Mouse (Mus musculus): ENCODE measurements around the gene Olfr1313. TPM values are rescaled to one million over a fixed set of nuclear protein-coding genes. Genes with fewer than 3 reads are reported as not detected.
"Not testable (repeated sequence)": the region's sequence is repeated elsewhere in the genome, so short reads cannot be mapped to it uniquely, and the experiment has no call there.

Olfr1313 gene
- not detected in 2 replicates for polyA plus RNA-seq (2014; fragmentation: Nextera tagmentation; extraction: Ambion mirVana)

DNA sequence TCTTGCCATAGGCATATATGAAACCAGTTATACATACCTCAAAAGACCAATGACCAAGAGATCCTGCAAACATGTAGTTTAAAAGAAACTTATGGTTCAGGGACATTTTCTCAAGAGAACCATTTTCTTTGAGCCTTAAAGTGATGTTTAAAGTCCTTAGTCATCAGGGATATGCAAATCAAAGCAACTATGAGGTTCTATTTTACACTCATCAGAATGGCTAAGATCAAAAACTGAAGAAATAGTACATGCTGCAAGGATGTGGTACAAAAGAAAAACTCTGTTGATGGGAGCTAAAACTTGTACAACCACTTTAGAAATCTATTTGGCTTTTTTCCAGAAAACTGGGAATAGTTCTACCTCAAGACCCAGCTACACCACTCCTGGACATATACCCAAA is at the start of gene Olfr1313:
Gene Olfr1313, minus strand, starts transcription at position 101 of the 400 bp plus-strand sequence.
- no peak for ATAC-seq (ENCODE audit: low FRiP score, low TSS enrichment)
- Histone ChIP-seq H3K27ac (ENCODE audit: low read depth, low read length) (no peak within 1 kb of the TSS), H3K36me3 (ENCODE audit: control insufficient read depth, insufficient read depth, low read length) (no peaks in the 10 kb centered on the region), H3K9me3 (ENCODE audit: control insufficient read depth, low read length) (no peaks in the 10 kb centered on the region), H3K4me1 (ENCODE audit: control insufficient read depth, insufficient read depth, low read length) (no peaks in the 10 kb centered on the region), H3K4me2 (replicated peaks; ENCODE audit: low read depth, low read length) (no peak within 1 kb of the TSS), H3K27me3 (ENCODE audit: control insufficient read depth, insufficient read depth, low read length) (no peaks in the 10 kb centered on the region), H3K9ac (ENCODE audit: low read depth, low read length) (no peak within 1 kb of the TSS), H3K4me3 (ENCODE audit: low read length) (no peak within 1 kb of the TSS)

DNA sequence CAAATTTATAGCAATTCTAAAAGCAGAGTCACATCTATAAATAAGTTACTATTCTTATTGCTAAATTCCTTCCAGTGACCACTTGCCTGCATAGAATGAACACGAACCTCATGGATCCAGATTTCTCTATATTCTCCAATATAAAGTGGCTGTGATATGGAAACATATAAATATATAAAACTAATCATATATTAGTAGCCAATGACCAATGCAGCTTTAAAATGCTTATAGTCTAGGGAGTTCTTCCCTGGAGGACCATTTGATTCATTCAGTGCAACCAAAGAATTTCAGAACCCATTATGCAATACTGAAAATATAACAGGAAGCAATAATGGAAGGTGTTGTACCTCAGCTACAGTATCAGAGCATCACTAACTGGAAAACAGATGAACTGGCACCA is 37.7 kb upstream of the Olfr1313 start, which contains the start of gene Olfr1315-ps1:
Gene Olfr1315-ps1, minus strand, starts transcription at position 101 of the 400 bp plus-strand sequence.
- no peak within 1 kb of the TSS for H3K4me3 ChIP-seq (ENCODE audit: low read length)
- H3K36me3 ChIP-seq (ENCODE audit: control insufficient read depth, insufficient read depth, low read length), result no peaks in the 10 kb centered on the region
- H3K4me1 ChIP-seq (ENCODE audit: control insufficient read depth, insufficient read depth, low read length), result no peaks in the 10 kb centered on the region
- ATAC-seq (ENCODE audit: low FRiP score, low TSS enrichment), result no peak
- 86% methylated on average over 1 of the region's 1 CpGs for WGBS
- H3K9me3 ChIP-seq (ENCODE audit: control insufficient read depth, low read length), result no peaks in the 10 kb centered on the region
- no peak within 1 kb of the TSS for H3K9ac ChIP-seq (ENCODE audit: low read depth, low read length)
- H3K27me3 ChIP-seq (ENCODE audit: control insufficient read depth, insufficient read depth, low read length), result no peaks in the 10 kb centered on the region
- H3K4me2 ChIP-seq (replicated peaks; ENCODE audit: low read depth, low read length), result no peak within 1 kb of the TSS
- no peak within 1 kb of the TSS for H3K27ac ChIP-seq (ENCODE audit: low read depth, low read length)

DNA sequence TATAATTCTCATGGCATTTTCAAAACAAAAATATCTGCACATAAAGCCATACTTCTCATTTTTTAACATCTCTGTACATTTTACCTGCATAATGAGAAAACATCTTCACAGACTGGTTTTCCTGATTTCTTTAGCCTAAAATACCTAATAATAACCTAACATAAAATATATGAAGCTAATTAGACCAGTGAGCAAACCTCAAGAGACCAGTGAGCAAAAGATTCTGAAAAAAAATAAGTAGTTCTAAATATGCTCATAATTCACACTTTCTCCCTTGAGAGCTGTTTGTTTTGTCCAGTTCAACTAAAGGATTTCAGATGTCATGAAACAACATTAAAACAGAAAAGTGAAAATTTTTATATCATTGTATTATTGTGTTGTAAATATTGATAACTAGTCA is 19.0 kb upstream of the Olfr1313 start, which contains the start of gene Olfr1314:
Gene Olfr1314, minus strand, starts transcription at position 101 of the 400 bp plus-strand sequence.
- no peaks in the 10 kb centered on the region for H3K27me3 ChIP-seq (ENCODE audit: control insufficient read depth, insufficient read depth, low read length)
- H3K27ac ChIP-seq (ENCODE audit: low read depth, low read length), result no peak within 1 kb of the TSS
- no peaks in the 10 kb centered on the region for H3K4me1 ChIP-seq (ENCODE audit: control insufficient read depth, insufficient read depth, low read length)
- no peak within 1 kb of the TSS for H3K9ac ChIP-seq (ENCODE audit: low read depth, low read length)
- no peak for ATAC-seq (ENCODE audit: low FRiP score, low TSS enrichment)
- H3K9me3 ChIP-seq (ENCODE audit: control insufficient read depth, low read length), result no peaks in the 10 kb centered on the region
- no peak within 1 kb of the TSS for H3K4me2 ChIP-seq (replicated peaks; ENCODE audit: low read depth, low read length)
- no peaks in the 10 kb centered on the region for H3K36me3 ChIP-seq (ENCODE audit: control insufficient read depth, insufficient read depth, low read length)
- no peak within 1 kb of the TSS for H3K4me3 ChIP-seq (ENCODE audit: low read length)

DNA sequence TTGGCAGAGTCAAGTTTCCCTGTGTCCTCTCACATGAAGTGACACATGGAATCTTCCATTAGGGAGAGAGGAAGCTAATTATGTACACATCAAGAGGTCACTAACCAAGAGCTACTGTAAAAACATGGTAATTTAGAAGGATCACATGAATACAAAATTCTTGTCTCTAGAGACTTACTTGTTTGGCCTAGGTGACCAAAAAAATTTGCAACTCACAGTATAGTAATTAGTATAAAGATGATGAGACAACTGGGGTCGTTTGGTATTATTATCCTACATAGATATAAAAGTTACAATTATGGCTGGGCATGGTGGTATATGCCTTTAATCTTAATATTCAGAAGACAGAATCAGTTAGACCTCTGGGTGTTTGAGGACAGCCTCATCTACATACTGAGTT is 27.5 kb downstream of the Olfr1313 start, which contains the start of gene Olfr1312:
Gene Olfr1312, minus strand, starts transcription at position 101 of the 400 bp plus-strand sequence.
- H3K27ac ChIP-seq (ENCODE audit: low read depth, low read length), result no peak within 1 kb of the TSS
- no peak within 1 kb of the TSS for H3K4me2 ChIP-seq (replicated peaks; ENCODE audit: low read depth, low read length)
- ATAC-seq (ENCODE audit: low FRiP score, low TSS enrichment), result no peak
- no peaks in the 10 kb centered on the region for H3K4me1 ChIP-seq (ENCODE audit: control insufficient read depth, insufficient read depth, low read length)
- no peak within 1 kb of the TSS for H3K9ac ChIP-seq (ENCODE audit: low read depth, low read length)
- no peaks in the 10 kb centered on the region for H3K36me3 ChIP-seq (ENCODE audit: control insufficient read depth, insufficient read depth, low read length)
- no peaks in the 10 kb centered on the region for H3K27me3 ChIP-seq (ENCODE audit: control insufficient read depth, insufficient read depth, low read length)
- WGBS, result 38% methylated on average over 1 of the region's 1 CpGs
- no peaks in the 10 kb centered on the region for H3K9me3 ChIP-seq (ENCODE audit: control insufficient read depth, low read length)
- H3K4me3 ChIP-seq (ENCODE audit: low read length), result no peak within 1 kb of the TSS

DNA sequence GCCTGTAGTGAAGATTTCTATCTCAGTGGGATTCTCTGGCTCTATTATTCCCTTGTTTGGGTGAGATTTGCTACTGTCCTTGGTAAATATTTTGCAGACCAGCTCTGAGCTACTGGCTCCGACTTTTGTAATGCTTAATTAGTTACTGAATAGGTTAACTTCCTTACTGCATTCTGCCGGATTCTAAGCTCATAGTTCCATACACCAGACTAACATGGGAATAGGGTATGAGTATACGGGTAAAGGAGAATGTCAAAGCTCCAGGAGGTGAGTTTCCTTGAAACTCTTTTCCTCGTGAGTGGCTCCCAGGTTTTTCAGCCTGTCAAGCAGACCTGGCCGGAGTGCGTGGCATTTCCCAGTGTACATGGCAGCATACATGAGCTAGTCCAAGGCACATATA is 50.7 kb downstream of the Olfr1313 start:
- H3K36me3 ChIP-seq (ENCODE audit: control insufficient read depth, insufficient read depth, low read length); H3K27me3 ChIP-seq (ENCODE audit: control insufficient read depth, insufficient read depth, low read length); H3K9ac ChIP-seq (ENCODE audit: low read depth, low read length); ATAC-seq (ENCODE audit: low FRiP score, low TSS enrichment); H3K4me3 ChIP-seq (ENCODE audit: low read length); H3K9me3 ChIP-seq (ENCODE audit: control insufficient read depth, low read length); H3K4me2 ChIP-seq (replicated peaks; ENCODE audit: low read depth, low read length); H3K27ac ChIP-seq (ENCODE audit: low read depth, low read length); H3K4me1 ChIP-seq (ENCODE audit: control insufficient read depth, insufficient read depth, low read length): not testable (repeated sequence)
- 51% methylated on average over 6 of the region's 6 CpGs for WGBS

DNA sequence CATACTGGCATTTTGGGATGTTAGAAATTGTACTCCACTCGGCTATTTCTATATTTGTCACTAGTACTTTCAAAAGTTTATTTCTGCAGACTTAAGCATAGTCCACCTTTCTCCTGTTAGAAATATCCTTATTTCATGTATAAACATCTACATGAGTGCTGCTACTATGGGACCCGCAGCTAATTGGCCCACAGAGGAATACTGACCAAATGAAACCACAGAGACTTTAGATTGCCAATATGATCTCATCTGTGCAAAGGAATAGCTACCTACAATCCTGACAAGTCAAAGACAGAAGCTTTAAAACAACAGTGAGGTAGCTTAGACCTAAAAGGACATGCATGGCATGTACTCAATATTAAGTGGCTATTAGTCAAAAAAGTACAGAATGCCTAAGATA is 53.3 kb downstream of the Olfr1313 start, which contains the start of gene Olfr1311:
Gene Olfr1311, minus strand, starts transcription at position 101 of the 400 bp plus-strand sequence.
- ATAC-seq (ENCODE audit: low FRiP score, low TSS enrichment), result no peak
- no peak within 1 kb of the TSS for H3K4me3 ChIP-seq (ENCODE audit: low read length)
- no peak within 1 kb of the TSS for H3K4me2 ChIP-seq (replicated peaks; ENCODE audit: low read depth, low read length)
- H3K36me3 ChIP-seq (ENCODE audit: control insufficient read depth, insufficient read depth, low read length), result no peaks in the 10 kb centered on the region
- no peaks in the 10 kb centered on the region for H3K27me3 ChIP-seq (ENCODE audit: control insufficient read depth, insufficient read depth, low read length)
- WGBS, result 89% methylated on average over 2 of the region's 2 CpGs
- H3K27ac ChIP-seq (ENCODE audit: low read depth, low read length), result no peak within 1 kb of the TSS
- H3K9ac ChIP-seq (ENCODE audit: low read depth, low read length), result no peak within 1 kb of the TSS
- H3K4me1 ChIP-seq (ENCODE audit: control insufficient read depth, insufficient read depth, low read length), result no peaks in the 10 kb centered on the region
- no peaks in the 10 kb centered on the region for H3K9me3 ChIP-seq (ENCODE audit: control insufficient read depth, low read length)

Other genes with a start within 250 kb of the Olfr1313 start
- not detected in 2 replicates for gene Olfr1305, start 200.7 kb downstream of the Olfr1313 start, polyA plus RNA-seq (2014; fragmentation: Nextera tagmentation; extraction: Ambion mirVana)
- not detected in 2 replicates for gene Olfr1306, start 161.6 kb downstream of the Olfr1313 start, polyA plus RNA-seq (2014; fragmentation: Nextera tagmentation; extraction: Ambion mirVana)
- gene Olfr1307, start 128.4 kb downstream of the Olfr1313 start, polyA plus RNA-seq (2014; fragmentation: Nextera tagmentation; extraction: Ambion mirVana), result not detected in 2 replicates
- gene Olfr1308, start 112.9 kb downstream of the Olfr1313 start, polyA plus RNA-seq (2014; fragmentation: Nextera tagmentation; extraction: Ambion mirVana), result not detected in 2 replicates
- not detected in 2 replicates for gene Olfr1309, start 87.6 kb downstream of the Olfr1313 start, polyA plus RNA-seq (2014; fragmentation: Nextera tagmentation; extraction: Ambion mirVana)
- not detected in 2 replicates for gene Olfr1310, start 65.1 kb downstream of the Olfr1313 start, polyA plus RNA-seq (2014; fragmentation: Nextera tagmentation; extraction: Ambion mirVana)
- not detected in 2 replicates for gene Olfr1311, start 53.4 kb downstream of the Olfr1313 start, polyA plus RNA-seq (2014; fragmentation: Nextera tagmentation; extraction: Ambion mirVana)
- gene Olfr1312, start 27.6 kb downstream of the Olfr1313 start, polyA plus RNA-seq (2014; fragmentation: Nextera tagmentation; extraction: Ambion mirVana), result not detected in 2 replicates
- not detected in 2 replicates for gene Olfr1314, start 18.9 kb upstream of the Olfr1313 start, polyA plus RNA-seq (2014; fragmentation: Nextera tagmentation; extraction: Ambion mirVana)
- gene Olfr1315-ps1, start 37.6 kb upstream of the Olfr1313 start, polyA plus RNA-seq (2014; fragmentation: Nextera tagmentation; extraction: Ambion mirVana), result not detected in 2 replicates
- not detected in 2 replicates for gene Olfr1316, start 57.1 kb upstream of the Olfr1313 start, polyA plus RNA-seq (2014; fragmentation: Nextera tagmentation; extraction: Ambion mirVana)
- gene Olfr1317, start 62.5 kb upstream of the Olfr1313 start, polyA plus RNA-seq (2014; fragmentation: Nextera tagmentation; extraction: Ambion mirVana), result not detected in 2 replicates
- gene Olfr1318, start 76.4 kb upstream of the Olfr1313 start, polyA plus RNA-seq (2014; fragmentation: Nextera tagmentation; extraction: Ambion mirVana), result 0.09 TPM in 1 of 2 replicates, not detected in the other
- 17.1 and 24.3 TPM in 2 replicates for gene Lpcat4, start 161.6 kb upstream of the Olfr1313 start, polyA plus RNA-seq (2014; fragmentation: Nextera tagmentation; extraction: Ambion mirVana)
- 0.04 and 0.07 TPM in 2 replicates for gene Nutm1, start 181.4 kb upstream of the Olfr1313 start, polyA plus RNA-seq (2014; fragmentation: Nextera tagmentation; extraction: Ambion mirVana)
- gene Nop10, start 184.1 kb upstream of the Olfr1313 start, polyA plus RNA-seq (2014; fragmentation: Nextera tagmentation; extraction: Ambion mirVana), result 225 and 322 TPM in 2 replicates
- gene Slc12a6, start 188.0 kb upstream of the Olfr1313 start, polyA plus RNA-seq (2014; fragmentation: Nextera tagmentation; extraction: Ambion mirVana), result 6.6 and 12.7 TPM in 2 replicates
- not detected in 2 replicates for gene Gm21985, start 188.5 kb upstream of the Olfr1313 start, polyA plus RNA-seq (2014; fragmentation: Nextera tagmentation; extraction: Ambion mirVana)

All from kidney, embryonic 14.5 days (tissue).